Mouse (Mus musculus): ENCODE measurements around the gene B3galt4. TPM values are rescaled to one million over a fixed set of nuclear protein-coding genes. Genes with fewer than 3 reads are reported as not detected.
"Not testable (repeated sequence)": the region's sequence is repeated elsewhere in the genome, so short reads cannot be mapped to it uniquely, and the experiment has no call there.

Gene B3galt4
- polyA plus RNA-seq, 1 experiment from 2014 or later, result 4.4 TPM

GRCm38 (mm10) chr17:33991788-33992664 is 40.7 kb upstream of the B3galt4 start:
- no peaks in the 10 kb centered on the region for H3K27me3 ChIP-seq (ENCODE audit: control insufficient read depth, insufficient read depth, low read length)
- H3K9me3 ChIP-seq (ENCODE audit: control insufficient read depth, low read length), result no peaks in the 10 kb centered on the region
- no peaks in the 10 kb centered on the region for H3K4me1 ChIP-seq (ENCODE audit: control insufficient read depth, insufficient read depth, low read length)
- no peaks in the 10 kb centered on the region for H3K36me3 ChIP-seq (ENCODE audit: control insufficient read depth, insufficient read depth, low read length)
- H3K9ac ChIP-seq (ENCODE audit: low read length), result no peak overlapping the region
- H3K4me2 ChIP-seq (ENCODE audit: low read depth), result no peak overlapping the region
- no peak for ATAC-seq (ENCODE audit: insufficient read depth, low FRiP score, low TSS enrichment)
- WGBS, result 32% methylated on average over 10 of the region's 10 CpGs
- H3K27ac ChIP-seq (ENCODE audit: low read depth, low read length), result no peak overlapping the region
- H3K4me3 ChIP-seq (ENCODE audit: low read depth, low read length), result no peak overlapping the region
- DNase-seq (ENCODE audit: low spot score), result peak; percentile 75

GRCm38 (mm10) chr17:33982136-33982535 is 30.8 kb upstream of the B3galt4 start:
- not testable (repeated sequence) for H3K9me3 ChIP-seq (ENCODE audit: control insufficient read depth, low read length); H3K4me1 ChIP-seq (ENCODE audit: control insufficient read depth, insufficient read depth, low read length); ATAC-seq (ENCODE audit: insufficient read depth, low FRiP score, low TSS enrichment); H3K4me3 ChIP-seq (ENCODE audit: low read depth, low read length); H3K9ac ChIP-seq (ENCODE audit: low read length); H3K27ac ChIP-seq (ENCODE audit: low read depth, low read length); H3K36me3 ChIP-seq (ENCODE audit: control insufficient read depth, insufficient read depth, low read length)
- peaks cover 24% of the 10 kb centered on the region for H3K27me3 ChIP-seq (ENCODE audit: control insufficient read depth, insufficient read depth, low read length)
- H3K4me2 ChIP-seq (ENCODE audit: low read depth), result peak overlapping the region; percentile 41; the same call in 1 of the 2 replicates
- WGBS, result 11% methylated on average over 8 of the region's 8 CpGs
- peak; percentile 69 for DNase-seq (ENCODE audit: low spot score)

- Histone ChIP-seq H3K27ac (ENCODE audit: low read depth, low read length) (peak overlapping the region; percentile 49), H3K4me3 (ENCODE audit: low read depth, low read length) (peak overlapping the region; percentile 33), H3K9ac (ENCODE audit: low read length) (peak overlapping the region; percentile 61), H3K27me3 (ENCODE audit: control insufficient read depth, insufficient read depth, low read length) (peaks cover 30% of the 10 kb centered on the region), H3K4me2 (ENCODE audit: low read depth) (peak overlapping the region; percentile 41)
- not testable (repeated sequence) for H3K36me3 ChIP-seq (ENCODE audit: control insufficient read depth, insufficient read depth, low read length); H3K9me3 ChIP-seq (ENCODE audit: control insufficient read depth, low read length); H3K4me1 ChIP-seq (ENCODE audit: control insufficient read depth, insufficient read depth, low read length)
- WGBS, result 1% methylated on average over 27 of the region's 27 CpGs
- ATAC-seq (ENCODE audit: insufficient read depth, low FRiP score, low TSS enrichment) (peak; percentile 93), DNase-seq (ENCODE audit: low spot score) (peak; percentile 93)
These were observed 30.1 kb upstream of the B3galt4 start for GRCm38 (mm10) chr17:33981192-33981909.

DNA sequence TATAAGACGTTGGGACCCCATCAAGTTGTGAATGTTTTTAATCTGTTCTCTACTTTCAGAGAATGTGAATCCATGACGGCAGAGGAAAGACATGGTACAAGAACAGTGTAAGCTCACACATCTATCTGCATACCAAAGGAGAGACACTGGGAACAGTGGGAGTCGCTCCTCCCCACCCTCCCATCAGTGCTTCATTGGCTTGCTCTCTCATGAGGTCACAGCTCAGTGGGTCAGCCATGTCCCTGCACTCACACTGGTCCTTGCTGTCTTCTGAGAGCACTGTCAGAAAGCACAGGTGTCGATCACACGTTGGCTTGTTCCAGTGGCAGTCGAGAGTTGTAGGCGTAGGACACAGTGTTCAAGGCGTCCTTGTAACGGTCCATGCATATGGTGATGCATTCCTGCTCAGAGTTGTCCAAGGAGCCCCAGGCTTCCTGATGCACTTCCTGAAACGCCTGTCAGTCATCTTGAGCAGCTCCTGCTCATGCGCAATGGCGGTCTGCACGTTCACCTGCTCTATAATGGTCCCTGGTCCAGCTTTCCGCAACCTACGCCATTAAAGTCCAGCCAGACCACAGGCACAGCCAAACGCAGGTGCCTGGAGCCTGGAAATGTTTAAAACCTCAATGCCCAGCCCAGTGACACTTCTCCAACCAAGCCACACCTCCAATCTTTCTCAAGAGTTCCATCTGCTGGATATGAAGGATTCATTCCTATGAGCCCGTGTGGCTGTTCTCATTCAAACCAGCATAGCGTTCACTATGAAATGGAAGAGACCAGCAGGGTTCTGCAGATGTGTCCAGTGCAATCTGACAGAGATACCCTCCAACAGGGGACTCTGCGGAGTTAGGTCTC is 29.1 kb upstream of the B3galt4 start:
- Histone ChIP-seq H3K4me2 (ENCODE audit: low read depth) (no peak overlapping the region), H3K36me3 (ENCODE audit: control insufficient read depth, insufficient read depth, low read length) (no peaks in the 10 kb centered on the region), H3K9ac (ENCODE audit: low read length) (no peak overlapping the region), H3K9me3 (ENCODE audit: control insufficient read depth, low read length) (no peaks in the 10 kb centered on the region), H3K4me3 (ENCODE audit: low read depth, low read length) (no peak overlapping the region), H3K4me1 (ENCODE audit: control insufficient read depth, insufficient read depth, low read length) (no peaks in the 10 kb centered on the region), H3K27ac (ENCODE audit: low read depth, low read length) (no peak overlapping the region), H3K27me3 (ENCODE audit: control insufficient read depth, insufficient read depth, low read length) (peaks cover 30% of the 10 kb centered on the region)
- ATAC-seq (ENCODE audit: insufficient read depth, low FRiP score, low TSS enrichment), result 0 out of 2 replicates have a peak, but pooled peaks have one; percentile 1
- 76% methylated on average over 19 of the region's 19 CpGs for WGBS
- no peak for DNase-seq (ENCODE audit: low spot score)

- no peak overlapping the region for H3K27ac ChIP-seq (ENCODE audit: low read depth, low read length)
- H3K9ac ChIP-seq (ENCODE audit: low read length), result no peak overlapping the region
- no peak overlapping the region for H3K4me3 ChIP-seq (ENCODE audit: low read depth, low read length)
- no peaks in the 10 kb centered on the region for H3K36me3 ChIP-seq (ENCODE audit: control insufficient read depth, insufficient read depth, low read length)
- H3K4me2 ChIP-seq (ENCODE audit: low read depth), result no peak overlapping the region
- no peaks in the 10 kb centered on the region for H3K4me1 ChIP-seq (ENCODE audit: control insufficient read depth, insufficient read depth, low read length)
- DNase-seq (ENCODE audit: low spot score), result no peak
- peaks cover 30% of the 10 kb centered on the region for H3K27me3 ChIP-seq (ENCODE audit: control insufficient read depth, insufficient read depth, low read length)
- no peaks in the 10 kb centered on the region for H3K9me3 ChIP-seq (ENCODE audit: control insufficient read depth, low read length)
- 76% methylated on average over 6 of the region's 6 CpGs for WGBS
- no peak for ATAC-seq (ENCODE audit: insufficient read depth, low FRiP score, low TSS enrichment)
These were observed 28.3 kb upstream of the B3galt4 start for GRCm38 (mm10) chr17:33979512-33980050.

GRCm38 (mm10) chr17:33978631-33979031 is 27.3 kb upstream of the B3galt4 start:
- H3K27ac ChIP-seq (ENCODE audit: low read depth, low read length), result no peak overlapping the region
- under 1% methylated on average over 16 of the region's 17 CpGs for WGBS
- DNase-seq (ENCODE audit: low spot score), result peak; percentile 30

GRCm38 (mm10) chr17:33977861-33978557 is 26.7 kb upstream of the B3galt4 start:
- H3K4me1 ChIP-seq (ENCODE audit: control insufficient read depth, insufficient read depth, low read length), result no peaks in the 10 kb centered on the region
- peak overlapping the region; percentile 30 for H3K4me3 ChIP-seq (ENCODE audit: low read depth, low read length)
- peak overlapping the region; percentile 54 for H3K4me2 ChIP-seq (ENCODE audit: low read depth)
- H3K27ac ChIP-seq (ENCODE audit: low read depth, low read length), result no peak overlapping the region
- H3K36me3 ChIP-seq (ENCODE audit: control insufficient read depth, insufficient read depth, low read length), result no peaks in the 10 kb centered on the region
- H3K9me3 ChIP-seq (ENCODE audit: control insufficient read depth, low read length), result no peaks in the 10 kb centered on the region
- DNase-seq (ENCODE audit: low spot score) (no peak), ATAC-seq (ENCODE audit: insufficient read depth, low FRiP score, low TSS enrichment) (no peak)
- 2% methylated on average over 57 of the region's 57 CpGs for WGBS
- H3K9ac ChIP-seq (ENCODE audit: low read length), result peak overlapping the region; percentile 18
- peaks cover 30% of the 10 kb centered on the region for H3K27me3 ChIP-seq (ENCODE audit: control insufficient read depth, insufficient read depth, low read length)

More at GRCm38 (mm10) chr17:33978631-33979031, 27.3 kb upstream of the B3galt4 start:
- Histone ChIP-seq H3K4me3 (ENCODE audit: low read depth, low read length) (peak overlapping the region; percentile 30), H3K27me3 (ENCODE audit: control insufficient read depth, insufficient read depth, low read length) (peaks cover 30% of the 10 kb centered on the region), H3K9me3 (ENCODE audit: control insufficient read depth, low read length) (no peaks in the 10 kb centered on the region), H3K9ac (ENCODE audit: low read length) (peak overlapping the region; percentile 18; the same call in 1 of the 2 replicates), H3K4me2 (ENCODE audit: low read depth) (peak overlapping the region; percentile 54), H3K36me3 (ENCODE audit: control insufficient read depth, insufficient read depth, low read length) (no peaks in the 10 kb centered on the region), H3K4me1 (ENCODE audit: control insufficient read depth, insufficient read depth, low read length) (no peaks in the 10 kb centered on the region)
- no peak; the same call in 1 of the 2 replicates for ATAC-seq (ENCODE audit: insufficient read depth, low FRiP score, low TSS enrichment)
